Mouse (Mus musculus): ENCODE data around the gene Trim3.

The Trim3 gene

GRCm38 (mm10) chr7:105562317-105562716, 71.1 kb downstream of the Trim3 start:
- in situ Hi-C loops (cut with MboI, MseI), result no loop called here

- in situ Hi-C loops (cut with MboI, MseI), result no loop called here
Measured at GRCm38 (mm10) chr7:105559016-105559415, 74.4 kb downstream of the Trim3 start.

GRCm38 (mm10) chr7:105557671-105558070, 75.7 kb downstream of the Trim3 start:
- in situ Hi-C loops (cut with MboI, MseI), result no loop called here

GRCm38 (mm10) chr7:105556406-105556805, 77.0 kb downstream of the Trim3 start:
- in situ Hi-C loops (cut with MboI, MseI), result no loop called here

- in situ Hi-C loops (cut with MboI, MseI), result no loop called here
Measured at GRCm38 (mm10) chr7:105555571-105555970, 77.8 kb downstream of the Trim3 start.

All from T-helper 1 cell (primary cell).